Mouse (Mus musculus) heart, postnatal 0 days (tissue): ENCODE measurements around the gene Doc2g.

Experiments used
- CTCF ChIP-seq: IDR thresholded peaks from 2 replicates; pipeline ENCODE4 v1.5.1; 2016; ENCODE audit warnings: antibody characterized with exemption, control low read depth, low read depth
- EP300 ChIP-seq: IDR thresholded peaks from 2 replicates; pipeline ENCODE4 v1.6.1; 2016; ENCODE audit warnings: antibody characterized with exemption, low read depth

DNA sequence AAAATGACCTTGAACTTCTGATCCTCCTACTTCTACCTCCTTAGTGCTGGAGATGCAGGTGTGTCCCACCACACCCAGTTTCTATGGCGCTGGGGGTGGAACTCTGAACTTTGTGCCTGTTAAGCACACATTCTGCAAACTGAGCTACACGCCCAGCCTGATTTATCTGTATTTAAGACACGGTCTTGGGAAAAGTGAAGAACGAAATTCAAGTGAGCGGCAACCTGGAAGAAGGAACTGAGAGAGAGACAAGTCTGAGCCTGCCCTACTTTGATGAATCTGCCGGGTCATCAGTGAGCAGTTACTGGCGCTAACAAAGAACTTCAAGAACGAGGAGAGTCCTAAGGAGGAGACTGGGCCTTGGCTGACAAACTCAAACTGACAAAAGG is 43.7 kb downstream of the Doc2g start:
- TF ChIP-seq EP300 (no peak), CTCF (no peak)
